In the genomic region with DNA sequence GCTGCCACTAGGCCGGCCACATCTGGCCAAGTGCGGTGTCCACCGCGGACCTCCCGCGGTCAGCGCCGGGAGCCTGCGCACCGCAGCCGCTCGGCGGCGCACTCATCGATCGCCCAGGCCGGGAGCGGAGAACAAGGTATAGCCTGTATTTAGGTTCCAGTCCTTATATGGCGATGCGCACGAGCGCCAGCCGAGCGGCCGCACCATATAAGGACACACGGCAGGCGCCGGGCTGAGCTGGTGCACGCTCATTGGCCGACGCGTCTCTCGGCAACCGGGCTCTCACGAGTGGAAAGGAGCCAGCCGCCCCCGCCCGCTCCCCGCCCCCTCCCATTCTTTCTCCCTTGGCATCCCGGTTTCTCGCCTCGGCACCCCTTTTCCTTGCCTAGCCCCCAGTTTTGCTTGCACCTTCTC, we compare ENCODE assay signal across 8 mouse cellular contexts. TPM values are rescaled to one million over a fixed set of nuclear protein-coding genes. Genes with fewer than 3 reads are reported as not detected.
DNase-seq lines count a peak whose midpoint lies in the region; ATAC-seq and TF ChIP-seq lines count a peak whose summit lies in the region.

No protein-coding gene starts in this region.

- no peak for TF ChIP-seq POLR2A in olfactory bulb, adult 2 months (IDR thresholded peaks at IDR 0.05; ENCODE audit: insufficient read depth, low read depth, low read length)

- TF ChIP-seq CTCF in C2C12 (IDR thresholded peaks at IDR 0.05; ENCODE audit: control insufficient read depth, insufficient read depth, insufficient read length) = peak; percentile 83
- TF ChIP-seq CTCF in layer of hippocampus, adult 2 months (conservative IDR thresholded peaks at IDR 0.05) = peak; percentile 60
- no peak for TF ChIP-seq CTCF in olfactory bulb, adult 2 months (IDR thresholded peaks at IDR 0.05; ENCODE audit: insufficient read depth, low read depth, low read length)

- H3K9me3 ChIP-seq in embryonic facial prominence, embryonic 14.5 days (ENCODE audit: control insufficient read depth, low read length) = no peaks in the 10 kb centered on the region
- no peaks in the 10 kb centered on the region for H3K9me3 ChIP-seq in lung, embryonic 15.5 days

- peak overlapping the region; percentile 39 for H3K27ac ChIP-seq in embryonic facial prominence, embryonic 14.5 days (replicated peaks; ENCODE audit: low read depth, low read length)
- peak overlapping the region; percentile 99 for H3K27ac ChIP-seq in layer of hippocampus, adult 2 months
- peak overlapping the region; percentile 49 for H3K27ac ChIP-seq in lung, embryonic 15.5 days
- peak overlapping the region; percentile 83 for H3K27ac ChIP-seq in olfactory bulb, adult 2 months (ENCODE audit: insufficient read depth, low read depth, low read length)

- peak overlapping the region; percentile 51 for H3ac ChIP-seq in C2C12 (ENCODE audit: control insufficient read depth, insufficient read length, low read depth)

- under 1% methylated on average over 32 of the region's 42 CpGs for WGBS in embryonic facial prominence, embryonic 14.5 days
- WGBS in lung, embryonic 15.5 days = 0% methylated on average over 41 of the region's 42 CpGs
- WGBS in olfactory bulb, adult 2 months = under 1% methylated on average over 42 of the region's 42 CpGs

- intact Hi-C loops in heart, postnatal 10 days (cut with DNase I) = no loop called here

- H3K4me1 ChIP-seq in embryonic facial prominence, embryonic 14.5 days (ENCODE audit: control insufficient read depth, insufficient read depth, low read length) = peaks cover 31% of the 10 kb centered on the region
- H3K4me1 ChIP-seq in lung, embryonic 15.5 days = peaks cover 60% of the 10 kb centered on the region
- peaks cover 48% of the 10 kb centered on the region for H3K4me1 ChIP-seq in olfactory bulb, adult 2 months (ENCODE audit: control insufficient read depth, insufficient read depth, low read length)

- no peaks in the 10 kb centered on the region for H3K79me3 ChIP-seq in C2C12 (ENCODE audit: low read depth)

- peak overlapping the region; percentile 52 for H3K9ac ChIP-seq in embryonic facial prominence, embryonic 14.5 days (ENCODE audit: low read depth, low read length)
- H3K9ac ChIP-seq in lung, embryonic 15.5 days = peak overlapping the region; percentile 33; the same call in 1 of the 2 replicates

- peak; percentile 96 for DNase-seq in ZHBTc4 (ENCODE audit: low read depth, low spot score)
- DNase-seq in embryonic facial prominence, embryonic 14.5 days (ENCODE audit: low spot score) = peak; percentile 98
- DNase-seq in heart, postnatal 10 days = peak; percentile 85 to 90
- DNase-seq in layer of hippocampus, adult 2 months (ENCODE audit: low spot score in 2 of 2) = peak; percentile 72 to 80
- DNase-seq in thymus, postnatal 10 days (ENCODE audit: low spot score in 2 of 2) = peak; percentile 80 to 82

- no peaks in the 10 kb centered on the region for H3K36me3 ChIP-seq in C2C12 (ENCODE audit: control insufficient read depth, insufficient read depth)
- no peaks in the 10 kb centered on the region for H3K36me3 ChIP-seq in embryonic facial prominence, embryonic 14.5 days (ENCODE audit: control insufficient read depth, insufficient read depth, low read length)
- H3K36me3 ChIP-seq in lung, embryonic 15.5 days = no peaks in the 10 kb centered on the region

- H3K4me3 ChIP-seq in C2C12 (ENCODE audit: insufficient read depth, poor library complexity, severe bottlenecking) = peak overlapping the region; percentile 14
- H3K4me3 ChIP-seq in embryonic facial prominence, embryonic 14.5 days (ENCODE audit: low read depth, low read length) = peak overlapping the region; percentile 38
- peak overlapping the region; percentile 48 for H3K4me3 ChIP-seq in layer of hippocampus, adult 2 months
- H3K4me3 ChIP-seq in lung, embryonic 15.5 days = peak overlapping the region; percentile 41
- H3K4me3 ChIP-seq in olfactory bulb, adult 2 months (ENCODE audit: insufficient read depth, low read depth, low read length) = peak overlapping the region; percentile 52

- ATAC-seq in embryonic facial prominence, embryonic 14.5 days (ENCODE audit: low read depth) = peak; percentile 96
- ATAC-seq in lung, embryonic 15.5 days (ENCODE audit: borderline replicate concordance, extremely low read depth, low FRiP score, low TSS enrichment) = peak; percentile 88

- H3K27me3 ChIP-seq in C2C12 (ENCODE audit: control insufficient read depth, insufficient read depth, insufficient read length) = peaks cover 24% of the 10 kb centered on the region
- H3K27me3 ChIP-seq in embryonic facial prominence, embryonic 14.5 days (replicated peaks; ENCODE audit: control insufficient read depth, insufficient read depth, low read length) = peaks cover 85% of the 10 kb centered on the region
- peaks cover 91% of the 10 kb centered on the region for H3K27me3 ChIP-seq in lung, embryonic 15.5 days

- no peaks in the 10 kb centered on the region for H3K79me2 ChIP-seq in C2C12 (ENCODE audit: control insufficient read depth, insufficient read depth)

- H3K4me2 ChIP-seq in embryonic facial prominence, embryonic 14.5 days (ENCODE audit: low read depth, low read length) = peak overlapping the region; percentile 89
- H3K4me2 ChIP-seq in lung, embryonic 15.5 days = peak overlapping the region; percentile 89

TF ChIP-seq in C2C12, 6 proteins besides CTCF, POLR2A, EP300 and RAD21:
- TF ChIP-seq MAX (IDR thresholded peaks at IDR 0.05) (no peak), CEBPB (IDR thresholded peaks at IDR 0.05; ENCODE audit: low read depth) (no peak), USF1 (IDR thresholded peaks at IDR 0.05; ENCODE audit: low read depth) (no peak), FOSL1 (IDR thresholded peaks at IDR 0.05; ENCODE audit: insufficient read depth, low read length, poor library complexity, severe bottlenecking) (no peak)

RNA-seq across cellular contexts. Expression of a gene that starts 12.5 kb away (rescaled TPM):
- 6.4 TPM for polyA plus RNA-seq in C2C12 (2012; fragmentation: generic; extraction: Trizol)
- 9.6 and 10.1 TPM in 2 replicates for polyA plus RNA-seq in embryonic facial prominence, embryonic 14.5 days (2014; fragmentation: Nextera tagmentation; extraction: Ambion mirVana)
- 1 to 10 TPM; 5.6 to 7.5 TPM for total RNA-seq in heart, postnatal 10 days (2021)
- 10 to 100 TPM; 10.2 to 11.3 TPM for total RNA-seq in layer of hippocampus, adult 2 months (2021)
- 9.4 and 11.3 TPM in 2 replicates for polyA plus RNA-seq in lung, embryonic 15.5 days (2015; fragmentation: Nextera tagmentation; extraction: Ambion mirVana)
- not detected in 2 replicates for polyA plus RNA-seq in olfactory bulb, adult 2 months (2012; ENCODE audit: insufficient read depth, insufficient read length, low replicate concordance, missing spikeins)

RNA-seq across cellular contexts. Expression of a gene that starts 30.5 kb away (rescaled TPM):
- polyA plus RNA-seq in C2C12 (2012; fragmentation: generic; extraction: Trizol) = 14.8 TPM
- polyA plus RNA-seq in embryonic facial prominence, embryonic 14.5 days (2014; fragmentation: Nextera tagmentation; extraction: Ambion mirVana) = 23.9 and 28.3 TPM in 2 replicates
- 1 to 10 TPM; 5.2 to 6.8 TPM for total RNA-seq in heart, postnatal 10 days (2021)
- 1 to 10 TPM; 2.9 to 3.1 TPM for total RNA-seq in layer of hippocampus, adult 2 months (2021)
- 36.7 and 38.3 TPM in 2 replicates for polyA plus RNA-seq in lung, embryonic 15.5 days (2015; fragmentation: Nextera tagmentation; extraction: Ambion mirVana)
- polyA plus RNA-seq in olfactory bulb, adult 2 months (2012; ENCODE audit: insufficient read depth, insufficient read length, low replicate concordance, missing spikeins) = not detected in 2 replicates

RNA-seq across cellular contexts. Expression of a gene that starts 32.8 kb away (rescaled TPM):
- 12.1 TPM for polyA plus RNA-seq in C2C12 (2012; fragmentation: generic; extraction: Trizol)
- 11.0 and 13.5 TPM in 2 replicates for polyA plus RNA-seq in embryonic facial prominence, embryonic 14.5 days (2014; fragmentation: Nextera tagmentation; extraction: Ambion mirVana)
- 10 to 100 TPM; 22.1 to 22.6 TPM for total RNA-seq in heart, postnatal 10 days (2021)
- 10 to 100 TPM; 53.7 to 60.4 TPM for total RNA-seq in layer of hippocampus, adult 2 months (2021)
- polyA plus RNA-seq in lung, embryonic 15.5 days (2015; fragmentation: Nextera tagmentation; extraction: Ambion mirVana) = 13.3 and 14.1 TPM in 2 replicates
- polyA plus RNA-seq in olfactory bulb, adult 2 months (2012; ENCODE audit: insufficient read depth, insufficient read length, low replicate concordance, missing spikeins) = not detected in 2 replicates

Comparison
In these comparisons a context has a peak if more than half of its experiments do, and no peak if none do; other contexts are left out.
1. Peak in every context shown above with its lines: DNase-seq, ATAC-seq, H3K4me3 ChIP-seq and H3K27ac ChIP-seq.
2. H3K27ac ChIP-seq: peak in every context shown above with its lines; median percentile 99 in layer of hippocampus, adult 2 months; 83 in olfactory bulb, adult 2 months; 49 in lung, embryonic 15.5 days; 39 in embryonic facial prominence, embryonic 14.5 days.